Mouse (Mus musculus): ENCODE measurements around the gene Sorcs2.
A peak's percentile ranks its signal among the peaks of the same experiment; 100 is the strongest.

The Sorcs2 gene

GRCm38 (mm10) chr5:36358161-36358560 lies 39.8 kb downstream of the Sorcs2 start:
- no peak for DNase-seq (ENCODE audit: low spot score)

- no peak for DNase-seq (ENCODE audit: low spot score)
Measured at GRCm38 (mm10) chr5:36356659-36357058, 41.3 kb downstream of the Sorcs2 start.

GRCm38 (mm10) chr5:36355683-36356082 lies 42.3 kb downstream of the Sorcs2 start:
- no peak for DNase-seq (ENCODE audit: low spot score)

GRCm38 (mm10) chr5:36353679-36354078 lies 44.3 kb downstream of the Sorcs2 start:
- DNase-seq (ENCODE audit: low spot score), result no peak

GRCm38 (mm10) chr5:36353194-36353593 lies 44.7 kb downstream of the Sorcs2 start:
- no peak for DNase-seq (ENCODE audit: low spot score)

- DNase-seq (ENCODE audit: low spot score), result no peak
Measured at GRCm38 (mm10) chr5:36346698-36347097, 51.2 kb downstream of the Sorcs2 start.

DNA sequence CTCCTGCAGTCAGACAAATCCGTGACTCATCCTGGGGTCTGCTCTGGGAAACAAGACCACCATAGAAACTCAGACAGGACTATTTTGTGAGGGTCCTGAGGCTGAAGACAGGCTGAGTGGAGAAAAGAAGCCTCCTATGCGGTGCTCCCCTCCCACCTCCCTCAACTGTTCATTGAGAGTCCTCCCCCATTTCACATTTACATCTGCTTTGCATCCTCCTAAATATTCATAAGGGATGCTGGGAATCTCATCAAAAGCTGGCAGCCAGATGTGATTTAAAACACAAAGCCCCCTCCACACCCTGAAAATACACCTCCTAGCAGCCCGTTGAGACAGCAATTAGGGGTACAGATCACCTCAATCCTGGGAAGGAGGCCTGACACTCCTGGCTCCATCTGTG lies 58.7 kb downstream of the Sorcs2 start:
- no peak for DNase-seq (ENCODE audit: low spot score)

DNA sequence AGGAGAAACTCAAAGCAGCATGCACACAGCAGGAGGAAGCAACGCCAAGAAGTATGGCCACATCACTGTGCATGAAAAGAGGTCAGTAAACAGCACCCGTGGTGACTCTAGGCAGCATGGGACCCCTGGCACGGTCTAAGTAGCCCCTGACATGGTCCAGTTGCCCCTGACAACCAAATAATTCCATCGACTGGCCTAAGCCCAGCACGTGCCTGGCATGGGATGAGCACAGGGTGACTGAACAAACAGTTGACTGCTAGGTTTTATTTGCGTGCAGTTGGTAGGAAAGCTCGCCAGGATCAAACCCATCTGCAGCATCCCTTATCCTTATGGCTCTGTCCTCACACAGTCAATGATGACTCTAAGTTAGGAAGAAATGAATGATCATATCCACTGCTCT lies 61.7 kb downstream of the Sorcs2 start:
- no peak for DNase-seq (ENCODE audit: low spot score)

DNA sequence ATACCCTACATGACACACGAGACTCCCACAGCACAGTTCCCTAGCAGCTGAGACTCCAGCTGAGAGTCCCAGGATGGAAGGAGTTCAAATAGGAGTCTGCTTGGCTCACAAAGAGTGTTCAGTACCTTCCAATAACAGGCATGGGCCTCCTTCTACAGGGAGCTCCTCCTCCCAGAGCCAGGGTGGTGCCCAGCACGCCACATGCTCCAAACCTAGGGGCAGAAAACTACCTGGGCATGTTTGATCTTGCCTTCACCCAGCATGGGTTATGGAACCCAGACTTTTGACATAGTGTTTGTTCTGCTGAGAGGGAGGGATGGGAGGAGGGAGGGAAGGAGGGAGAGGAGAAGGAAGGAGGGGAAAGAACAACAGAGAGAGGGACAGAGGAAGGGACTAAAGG lies 62.3 kb downstream of the Sorcs2 start:
- DNase-seq (ENCODE audit: low spot score), result no peak

DNA sequence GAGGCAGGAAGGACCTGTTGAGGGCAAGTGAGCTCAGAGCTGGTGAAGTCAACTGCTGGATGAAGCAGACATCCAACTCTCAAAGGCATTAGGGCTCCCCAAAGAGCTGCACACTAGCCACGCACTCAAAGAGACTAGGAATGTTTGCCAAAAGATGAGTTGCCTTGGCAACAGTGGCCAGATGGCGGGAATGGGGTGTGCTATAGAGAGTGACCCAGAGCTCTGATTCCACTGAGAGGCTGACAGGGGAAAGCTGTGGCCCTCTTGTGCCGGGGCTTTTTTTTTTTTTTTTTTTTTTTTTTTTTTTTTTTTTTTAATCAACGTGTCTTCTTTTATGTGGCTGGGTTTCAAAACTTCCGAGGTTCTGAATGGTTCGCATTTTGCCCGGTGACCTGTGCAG lies 63.7 kb downstream of the Sorcs2 start:
- peak; percentile 78 for DNase-seq (ENCODE audit: low spot score)

GRCm38 (mm10) chr5:36330472-36331155 lies 67.3 kb downstream of the Sorcs2 start:
- no peak for DNase-seq (ENCODE audit: low spot score)

- no peak for DNase-seq (ENCODE audit: low spot score)
Measured at GRCm38 (mm10) chr5:36326057-36327010, 71.6 kb downstream of the Sorcs2 start.

DNA sequence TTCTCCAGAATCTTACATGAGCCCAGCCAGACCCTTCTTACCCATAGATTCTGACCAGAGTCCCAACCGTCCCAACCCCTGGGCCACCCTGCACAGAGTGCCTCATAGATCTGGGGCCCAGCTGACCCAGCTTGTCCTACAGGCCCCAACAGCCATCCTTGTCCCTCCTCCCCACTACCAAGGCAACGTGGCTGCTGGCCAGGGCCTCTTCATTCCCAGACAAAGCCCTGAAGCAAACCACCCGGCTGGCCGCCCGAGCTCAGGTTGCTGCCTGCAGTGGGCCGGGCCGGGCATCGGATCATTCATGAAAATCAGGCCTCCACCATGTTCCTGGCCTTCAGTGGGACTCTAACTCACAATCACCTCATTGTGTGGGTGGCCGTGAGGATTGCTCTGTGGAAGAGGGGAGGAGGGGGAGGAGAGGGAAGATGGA lies 73.8 kb downstream of the Sorcs2 start:
- no peak for DNase-seq (ENCODE audit: low spot score)

DNA sequence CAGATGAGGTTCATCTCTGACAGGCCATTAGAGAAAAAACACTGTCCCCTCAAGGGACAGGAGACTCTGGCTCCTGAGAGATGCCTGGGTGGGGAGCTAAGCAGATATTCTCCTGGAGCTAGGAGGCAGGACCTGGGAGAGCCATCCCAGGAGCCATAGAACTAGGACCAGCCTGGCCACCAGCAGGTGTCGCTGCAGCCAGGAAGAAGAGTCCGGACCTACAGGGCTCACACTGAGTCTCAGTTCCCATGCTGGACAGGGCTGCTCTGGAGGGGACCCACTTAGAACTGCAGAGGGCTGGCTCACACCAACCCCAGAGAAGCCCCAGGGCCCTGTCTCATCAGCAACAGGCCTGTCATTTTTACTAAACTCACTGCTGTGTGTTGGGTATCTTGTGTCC lies 74.4 kb downstream of the Sorcs2 start:
- DNase-seq (ENCODE audit: low spot score), result peak; percentile 88

DNA sequence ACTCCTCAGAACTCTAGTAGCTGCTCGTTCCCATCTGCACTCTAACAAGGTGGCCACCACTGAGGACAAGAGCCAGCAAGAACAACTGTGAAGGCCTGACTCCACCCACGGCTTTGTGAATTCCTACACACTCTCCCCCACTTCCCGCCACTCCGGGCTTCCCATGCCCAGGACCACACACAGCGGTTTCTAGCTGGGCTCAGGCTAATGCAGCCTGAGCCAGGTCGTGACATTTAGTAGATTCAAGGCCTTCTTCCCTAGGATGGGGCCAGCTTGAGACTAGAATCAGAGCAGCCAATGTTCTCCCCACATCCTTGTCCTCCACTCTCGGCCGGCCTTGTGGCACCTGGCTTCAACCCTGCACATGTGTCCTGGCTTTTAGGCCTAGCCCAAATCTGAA lies 76.4 kb downstream of the Sorcs2 start:
- peak; percentile 68 for DNase-seq (ENCODE audit: low spot score)

- no peak for DNase-seq (ENCODE audit: low spot score)
Measured at GRCm38 (mm10) chr5:36320667-36321066, 77.3 kb downstream of the Sorcs2 start.

DNA sequence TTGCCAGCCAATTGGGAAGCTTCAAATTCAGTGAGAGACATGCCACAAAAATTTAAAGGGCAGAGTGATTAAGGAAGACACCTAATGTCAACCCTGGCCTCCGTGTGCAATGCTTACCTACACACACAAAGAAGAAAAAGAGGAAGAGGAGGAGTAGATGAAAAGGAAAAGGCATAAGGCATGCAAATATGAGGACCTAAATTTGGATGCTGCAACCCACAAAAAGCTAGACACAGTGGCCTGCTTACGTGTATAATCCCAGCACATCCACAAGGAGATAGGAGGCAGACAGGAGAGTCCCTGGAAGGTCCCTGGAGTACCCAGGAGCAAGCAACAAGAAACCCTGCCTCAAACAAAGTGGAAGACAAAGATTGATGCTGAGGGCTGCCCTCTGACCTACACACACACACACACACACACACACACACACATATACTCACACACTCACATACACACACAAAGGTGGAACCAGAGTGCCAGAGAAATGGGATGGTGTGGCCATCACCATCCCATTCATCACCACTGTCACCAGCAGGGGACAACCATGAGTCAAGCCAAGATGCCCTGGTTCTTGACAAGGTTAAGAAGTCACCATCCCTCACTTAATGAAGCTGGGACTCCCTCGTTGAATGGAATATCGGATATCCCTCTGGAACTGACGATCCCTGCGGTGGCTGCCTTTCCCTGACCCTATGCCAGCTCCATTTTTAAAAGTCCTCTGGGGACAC lies 80.1 kb downstream of the Sorcs2 start:
- DNase-seq (ENCODE audit: low spot score), result peak; percentile 55

DNA sequence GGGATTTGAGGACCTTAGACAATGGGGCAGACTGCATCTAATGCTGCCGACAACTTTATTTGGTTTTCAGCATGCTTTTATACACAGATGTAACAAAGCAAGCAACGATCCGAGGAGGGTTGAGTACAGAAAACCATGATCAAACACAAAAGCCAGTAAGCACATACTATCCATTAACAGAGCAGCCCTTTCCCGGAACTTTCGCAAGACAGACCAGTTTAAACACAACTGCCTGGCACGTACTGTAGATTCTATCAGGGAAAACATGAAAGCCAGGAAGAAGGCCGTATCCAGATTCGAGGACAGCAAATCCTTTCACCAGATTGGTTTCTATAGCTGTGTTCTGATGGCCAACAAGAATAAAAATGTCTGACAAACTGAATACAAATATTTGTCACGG lies 82.8 kb downstream of the Sorcs2 start:
- DNase-seq (ENCODE audit: low spot score), result no peak

- DNase-seq (ENCODE audit: low spot score), result peak; percentile 87
Measured at GRCm38 (mm10) chr5:36313353-36314079, 84.4 kb downstream of the Sorcs2 start.

DNA sequence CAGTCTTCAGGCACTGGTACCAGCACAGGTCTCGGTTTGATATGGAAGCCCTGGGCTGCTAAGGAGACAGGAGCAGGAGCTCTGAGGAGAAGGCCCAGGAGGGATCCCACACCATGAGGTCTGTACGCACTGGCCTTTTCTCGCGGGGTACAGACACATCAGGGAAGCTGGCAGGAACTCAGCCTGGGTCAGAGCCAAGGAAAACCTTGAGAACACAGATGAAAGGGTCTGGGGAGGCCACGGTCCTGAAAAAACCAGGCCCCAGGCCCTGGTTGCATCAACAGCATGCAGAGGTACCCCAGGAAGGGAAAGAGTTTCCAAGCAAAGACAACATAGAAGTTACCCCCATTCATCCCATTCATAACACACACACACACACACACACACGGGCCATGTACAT lies 85.0 kb downstream of the Sorcs2 start:
- DNase-seq (ENCODE audit: low spot score), result no peak

- no peak for DNase-seq (ENCODE audit: low spot score)
Measured at GRCm38 (mm10) chr5:36304299-36304980, 93.5 kb downstream of the Sorcs2 start.
